Mouse (Mus musculus) hindbrain, embryonic 15.5 days (tissue): ENCODE data around the gene Grip1. TPM values are rescaled to one million over a fixed set of nuclear protein-coding genes. Genes with fewer than 3 reads are reported as not detected.

ENCODE experiments used
- ATAC-seq: fragments of 200-750 bp; cut with Nextera tagmentation; 2 replicates; pipeline ENCODE4 v1.8.0; 2017; ENCODE audit warnings: low read depth, moderate number of reproducible peaks, moderate TSS enrichment; ENCODE audit not compliant: low FRiP score
- H3K27ac ChIP-seq: fragments of 300-500 bp; sonication (generic); replicated peaks from 2 replicates; pipeline ENCODE4 v1.5.1; 2015; ENCODE audit warnings: mild to moderate bottlenecking, inconsistent platforms
- H3K27me3 ChIP-seq: fragments of 300-500 bp; sonication (generic); 2 replicates; pipeline ENCODE4 v1.6.1; 2015; ENCODE audit warnings: control low read depth, inconsistent platforms
- H3K36me3 ChIP-seq: fragments of 300-500 bp; sonication (generic); 2 replicates; pipeline ENCODE4 v1.6.1; 2015; ENCODE audit warnings: control low read depth, inconsistent platforms
- H3K4me1 ChIP-seq: fragments of 300-500 bp; sonication (generic); replicated peaks from 2 replicates; pipeline ENCODE4 v1.6.1; 2015; ENCODE audit warnings: control low read depth, inconsistent platforms
- H3K4me2 ChIP-seq: fragments of 300-500 bp; sonication (generic); 2 replicates; pipeline ENCODE4 v1.6.1; 2015; ENCODE audit warnings: moderate library complexity, mild to moderate bottlenecking, inconsistent platforms
- H3K4me3 ChIP-seq: fragments of 300-500 bp; sonication (generic); 2 replicates; pipeline ENCODE4 v1.5.1; 2015; ENCODE audit warnings: mild to moderate bottlenecking, inconsistent platforms
- H3K9ac ChIP-seq: fragments of 300-500 bp; sonication (generic); 2 replicates; pipeline ENCODE4 v1.6.1; 2015; ENCODE audit warnings: inconsistent platforms
- H3K9me3 ChIP-seq: fragments of 300-500 bp; sonication (generic); 2 replicates; pipeline ENCODE4 v1.6.1; 2016; ENCODE audit warnings: control low read depth, inconsistent platforms
- WGBS: fragments of 180-500 bp; shearing (Covaris S2); methylation state at CpG from one replicate; pipeline ENCODE4 v1.1.7; 2015; 5-methylcytosine and 5-hydroxymethylcytosine counted together
- polyA plus RNA-seq: library from polyadenylated mRNA; unstranded; fragments of >200 nt; fragmentation: Nextera tagmentation; extraction: Ambion mirVana; gene quantifications from 2 replicates; pipeline ENCODE4 v1.2.1, GENCODE M21; 2015

The Grip1 gene
- polyA plus RNA-seq, 1 experiment from 2014 or later: 17.3 TPM

DNA sequence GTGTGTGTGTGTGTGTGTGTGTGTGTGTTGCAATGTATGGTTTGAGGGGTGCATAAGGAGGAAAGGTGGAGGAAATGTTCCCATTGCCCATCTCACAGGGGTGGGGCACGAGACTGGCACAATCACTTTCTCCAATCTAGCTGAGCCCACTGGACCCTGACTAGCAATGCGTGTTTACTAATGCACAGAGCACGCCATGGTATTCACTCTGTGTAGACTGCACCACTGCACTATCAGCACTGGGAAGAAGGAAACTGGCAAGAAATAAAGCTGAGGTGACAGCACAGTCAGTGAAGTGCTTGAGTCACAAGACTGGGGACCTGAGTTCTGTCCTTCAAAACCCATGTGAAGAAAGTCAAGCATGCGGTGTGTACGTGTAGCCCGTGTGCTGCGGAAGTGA, 17.8 kb upstream of the Grip1 start:
- H3K9me3 ChIP-seq: no peaks in the 10 kb centered on the region
- H3K4me3 ChIP-seq: no peak overlapping the region
- no peak overlapping the region for H3K9ac ChIP-seq
- no peaks in the 10 kb centered on the region for H3K36me3 ChIP-seq
- WGBS: 88% methylated on average over 7 of the region's 7 CpGs
- no peak overlapping the region for H3K27ac ChIP-seq
- no peak overlapping the region for H3K4me2 ChIP-seq
- no peak for ATAC-seq
- H3K27me3 ChIP-seq: no peaks in the 10 kb centered on the region
- no peaks in the 10 kb centered on the region for H3K4me1 ChIP-seq

DNA sequence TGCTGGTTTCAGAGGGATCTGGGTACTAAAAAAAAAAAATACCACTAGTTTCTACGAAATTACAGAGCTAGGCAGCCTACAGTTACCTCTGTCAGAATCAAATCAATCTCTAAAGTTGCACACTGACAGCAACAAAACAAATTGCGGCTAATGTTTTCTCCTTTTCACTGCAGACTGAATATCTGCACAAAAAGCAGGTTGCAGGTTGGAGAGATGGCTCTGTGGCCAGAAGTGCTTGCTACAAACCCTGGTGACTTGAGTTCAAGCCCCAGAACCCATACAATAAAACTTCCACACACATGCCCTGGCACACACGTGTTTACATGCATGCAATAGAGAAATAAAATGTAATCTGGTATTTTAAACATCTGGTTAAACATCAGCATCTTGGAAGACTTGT, 16.3 kb upstream of the Grip1 start:
- Histone ChIP-seq H3K36me3 (no peaks in the 10 kb centered on the region), H3K27me3 (no peaks in the 10 kb centered on the region), H3K9ac (no peak overlapping the region), H3K27ac (no peak overlapping the region), H3K9me3 (no peaks in the 10 kb centered on the region), H3K4me3 (no peak overlapping the region), H3K4me2 (no peak overlapping the region), H3K4me1 (no peaks in the 10 kb centered on the region)
- WGBS: 80% methylated on average over 3 of the region's 3 CpGs
- ATAC-seq: no peak

DNA sequence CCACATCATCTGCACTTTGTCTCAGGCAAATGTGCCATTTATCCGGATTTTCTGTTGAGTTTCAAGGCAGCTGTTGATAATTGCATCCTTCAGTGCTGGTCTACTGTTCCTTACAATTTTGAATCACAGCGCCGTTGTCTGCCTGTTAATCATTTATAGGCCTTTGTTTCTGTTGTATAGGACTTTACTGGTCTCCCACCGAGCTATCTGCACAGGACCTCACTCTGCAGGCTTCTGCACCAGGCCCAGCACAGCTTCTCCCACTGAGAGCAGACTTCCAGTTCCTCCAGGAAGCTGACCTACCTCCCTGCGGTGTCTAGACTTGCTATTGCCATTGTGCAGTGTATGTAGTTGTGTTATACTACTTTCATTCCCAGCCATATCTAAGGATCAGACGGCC, 11.9 kb upstream of the Grip1 start:
- no peaks in the 10 kb centered on the region for H3K9me3 ChIP-seq
- no peak overlapping the region for H3K27ac ChIP-seq
- ATAC-seq: no peak
- no peak overlapping the region for H3K4me2 ChIP-seq
- H3K9ac ChIP-seq: no peak overlapping the region
- H3K4me3 ChIP-seq: no peak overlapping the region
- no peaks in the 10 kb centered on the region for H3K36me3 ChIP-seq
- H3K4me1 ChIP-seq: no peaks in the 10 kb centered on the region
- WGBS: 18% methylated on average over 6 of the region's 6 CpGs
- H3K27me3 ChIP-seq: no peaks in the 10 kb centered on the region

DNA sequence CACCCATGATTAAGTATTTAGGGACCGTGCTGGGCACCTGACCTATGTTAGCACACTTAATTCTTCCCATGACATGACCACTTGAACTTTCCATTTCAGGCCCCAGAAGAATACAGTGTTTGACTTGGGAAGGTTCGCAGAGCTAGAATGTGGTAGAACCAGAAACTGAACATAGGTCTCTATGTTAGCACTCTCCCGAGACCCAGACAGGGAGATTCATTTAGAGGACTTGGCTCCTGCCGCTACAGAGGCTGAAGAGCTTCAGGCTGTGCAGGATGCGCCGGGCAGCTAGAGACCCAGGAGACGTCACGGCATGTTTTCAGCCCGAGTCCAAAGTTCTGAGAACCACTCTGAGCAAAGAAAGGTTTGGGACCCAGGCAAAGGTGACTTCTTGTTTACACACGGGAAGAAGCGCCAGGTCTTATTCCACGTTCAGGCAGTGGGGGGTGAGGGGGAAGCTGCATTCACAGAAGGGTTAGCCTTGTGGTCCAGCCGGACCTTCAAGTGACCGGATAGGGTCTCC, 6.2 kb upstream of the Grip1 start:
- Histone ChIP-seq H3K4me3 (no peak overlapping the region), H3K4me2 (no peak overlapping the region), H3K27me3 (no peaks in the 10 kb centered on the region), H3K9me3 (no peaks in the 10 kb centered on the region), H3K36me3 (no peaks in the 10 kb centered on the region), H3K4me1 (peaks cover 2% of the 10 kb centered on the region; the same call in 1 of the 2 replicates), H3K27ac (no peak overlapping the region), H3K9ac (no peak overlapping the region)
- WGBS: 83% methylated on average over 14 of the region's 14 CpGs
- no peak for ATAC-seq

DNA sequence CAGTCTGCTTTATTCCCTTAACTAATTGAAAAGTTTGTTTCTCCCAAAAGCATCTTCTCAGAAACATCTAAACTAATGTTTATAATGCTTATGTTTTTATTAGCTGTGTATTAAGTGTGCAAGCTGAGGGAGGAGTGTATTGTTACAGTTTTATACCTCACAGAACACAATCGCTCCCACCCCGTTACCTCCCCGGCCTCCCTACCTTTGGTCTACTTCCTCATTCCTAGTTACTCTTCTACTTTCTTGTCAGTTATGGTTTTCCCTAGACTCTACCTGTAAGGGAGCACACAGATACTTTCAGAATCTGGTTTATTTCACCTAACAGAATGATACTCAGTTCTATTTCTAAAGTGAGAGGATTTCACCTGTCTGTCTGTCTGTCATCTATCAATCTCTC, 5.7 kb upstream of the Grip1 start:
- Histone ChIP-seq H3K4me1 (peaks cover 6% of the 10 kb centered on the region; the same call in 1 of the 2 replicates), H3K36me3 (no peaks in the 10 kb centered on the region), H3K9ac (no peak overlapping the region), H3K9me3 (no peaks in the 10 kb centered on the region), H3K4me2 (no peak overlapping the region), H3K27ac (no peak overlapping the region), H3K27me3 (no peaks in the 10 kb centered on the region), H3K4me3 (no peak overlapping the region)
- 95% methylated on average over 3 of the region's 3 CpGs for WGBS
- no peak for ATAC-seq

DNA sequence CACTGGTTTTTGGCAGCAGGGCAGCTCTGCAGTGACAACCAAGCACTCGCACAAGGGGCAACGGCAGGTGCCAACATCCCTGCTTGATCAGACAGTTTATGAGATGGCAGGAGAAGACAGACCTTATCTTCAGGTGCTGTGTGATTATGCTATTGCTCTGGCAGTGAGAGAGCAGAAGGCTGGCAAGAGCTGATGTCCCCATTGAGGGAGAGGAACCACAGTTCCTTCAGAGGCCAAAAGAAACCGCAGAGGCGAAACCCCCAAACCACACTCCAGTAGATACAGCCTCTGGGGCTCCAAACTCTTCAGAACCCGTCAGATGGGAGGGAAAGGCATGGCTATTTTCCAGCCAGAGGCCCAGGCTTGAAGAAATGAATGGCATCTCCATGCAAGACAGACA, 932 bp upstream of the Grip1 start:
- Histone ChIP-seq H3K27ac (0 out of 2 replicates have a peak overlapping the region, but pooled peaks have one; percentile 87), H3K9me3 (no peaks in the 10 kb centered on the region), H3K4me3 (peak overlapping the region; percentile 90), H3K9ac (no peak overlapping the region), H3K4me1 (peaks cover 25% of the 10 kb centered on the region), H3K4me2 (peak overlapping the region; percentile 97), H3K36me3 (no peaks in the 10 kb centered on the region), H3K27me3 (no peaks in the 10 kb centered on the region)
- ATAC-seq: no peak
- WGBS: 42% methylated on average over 5 of the region's 5 CpGs

DNA sequence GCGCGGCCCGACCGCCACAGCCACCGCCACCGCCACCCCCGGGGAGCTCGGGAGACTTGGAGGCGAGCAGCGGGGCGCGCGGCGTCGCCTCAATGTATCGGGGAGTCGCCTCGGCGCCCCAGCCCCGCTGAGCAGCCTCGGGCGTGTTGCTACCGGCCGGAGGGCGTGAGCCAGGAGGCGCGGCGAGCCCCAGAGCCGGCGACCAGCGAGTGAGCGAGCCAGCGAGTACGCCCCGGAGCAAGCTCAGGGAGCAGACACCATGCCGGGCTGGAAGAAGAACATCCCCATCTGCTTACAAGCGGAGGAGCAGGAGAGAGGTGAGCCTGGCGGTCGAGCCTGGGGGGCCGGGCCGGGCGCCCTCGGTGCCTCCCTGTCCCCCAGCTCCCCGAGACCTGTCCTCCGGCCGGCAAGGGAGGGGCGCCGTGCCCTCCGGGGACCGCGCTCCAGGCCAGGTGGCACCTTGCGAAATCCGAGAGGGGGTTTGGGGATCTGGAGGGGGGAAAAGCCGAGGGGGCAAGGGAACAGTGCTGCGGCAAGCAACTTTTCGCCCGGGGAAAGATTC, 557 bp downstream of the Grip1 start:
- Histone ChIP-seq H3K4me1 (peaks cover 25% of the 10 kb centered on the region), H3K4me3 (peak overlapping the region; percentile 90), H3K4me2 (peak overlapping the region; percentile 97), H3K27ac (peak overlapping the region; percentile 87), H3K9ac (peak overlapping the region; percentile 78), H3K27me3 (no peaks in the 10 kb centered on the region), H3K36me3 (no peaks in the 10 kb centered on the region), H3K9me3 (no peaks in the 10 kb centered on the region)
- peak; percentile 72 for ATAC-seq
- WGBS: 0% methylated on average over 49 of the region's 57 CpGs

DNA sequence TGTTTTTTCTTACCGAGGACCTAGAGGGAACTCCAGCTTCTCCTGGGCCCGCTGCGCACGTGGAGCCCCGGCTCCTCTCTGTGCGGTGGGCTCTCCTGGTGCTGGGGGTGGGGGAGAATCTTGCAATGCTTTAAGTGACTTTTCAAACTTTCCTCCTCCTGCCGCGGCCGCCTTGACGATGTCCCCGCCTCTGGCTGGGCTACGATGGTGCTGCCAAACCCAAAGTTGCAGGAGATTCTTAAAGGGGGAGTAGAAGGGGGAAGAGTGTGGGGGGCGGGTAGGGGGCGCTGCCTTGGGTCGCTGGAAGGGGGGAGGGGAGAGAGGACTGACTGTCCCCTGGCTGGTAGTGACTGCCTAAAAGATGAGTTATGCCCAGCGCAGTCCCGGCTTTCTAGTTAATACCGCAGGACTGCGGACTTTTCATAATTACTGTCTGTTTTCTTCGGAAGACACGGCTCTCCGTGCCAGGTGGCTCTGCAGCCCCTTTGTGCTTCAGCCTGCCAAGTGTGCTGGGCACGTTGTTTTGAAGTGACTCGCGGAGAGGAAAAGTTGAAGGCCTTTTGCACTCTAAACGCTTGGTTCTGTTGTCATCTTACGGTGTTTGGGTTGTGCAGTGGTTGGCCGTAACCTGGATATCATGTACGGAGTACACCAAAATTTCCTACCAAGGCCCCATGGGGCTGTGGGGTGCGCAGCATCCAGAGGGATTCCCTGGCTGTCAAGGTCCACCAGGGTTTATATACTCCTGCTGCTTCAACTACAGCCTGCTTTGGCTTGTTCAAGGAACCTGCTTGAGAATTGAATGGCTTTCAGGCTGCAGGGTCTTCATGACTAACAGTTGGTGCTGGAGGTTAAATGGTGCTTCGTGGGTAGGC, 1.3 kb downstream of the Grip1 start:
- H3K36me3 ChIP-seq: no peaks in the 10 kb centered on the region
- H3K27me3 ChIP-seq: no peaks in the 10 kb centered on the region
- H3K4me1 ChIP-seq: peaks cover 25% of the 10 kb centered on the region
- peak overlapping the region; percentile 90 for H3K4me3 ChIP-seq
- ATAC-seq: peak; percentile 24
- peak overlapping the region; percentile 97 for H3K4me2 ChIP-seq
- H3K27ac ChIP-seq: peak overlapping the region; percentile 87
- H3K9ac ChIP-seq: peak overlapping the region; percentile 78
- WGBS: under 1% methylated on average over 31 of the region's 31 CpGs
- H3K9me3 ChIP-seq: no peaks in the 10 kb centered on the region

DNA sequence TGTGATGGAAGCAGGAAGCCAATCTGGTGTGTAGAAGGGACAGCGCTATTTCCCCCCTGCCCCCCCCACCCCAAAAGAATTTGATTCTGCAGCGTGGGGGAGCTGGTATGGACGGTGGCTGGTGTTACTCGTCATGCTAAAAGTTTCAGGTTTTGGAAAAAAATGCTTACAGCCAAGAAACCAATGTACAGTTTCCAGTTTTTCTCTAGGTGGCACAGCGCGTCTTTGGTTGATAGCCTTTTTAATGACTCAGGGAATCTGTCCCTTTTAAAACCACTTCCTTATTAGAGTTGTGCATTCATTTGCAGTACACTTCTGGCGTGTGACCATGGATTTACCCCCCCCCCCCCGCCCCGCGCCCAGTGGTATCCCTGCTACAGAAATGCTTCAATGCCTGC, 1.9 kb downstream of the Grip1 start:
- H3K4me1 ChIP-seq: peaks cover 25% of the 10 kb centered on the region
- peak overlapping the region; percentile 90 for H3K4me3 ChIP-seq
- WGBS: 9% methylated on average over 10 of the region's 10 CpGs
- ATAC-seq: no peak
- no peaks in the 10 kb centered on the region for H3K36me3 ChIP-seq
- peak overlapping the region; percentile 97 for H3K4me2 ChIP-seq
- H3K9ac ChIP-seq: peak overlapping the region; percentile 78; the same call in 1 of the 2 replicates
- no peaks in the 10 kb centered on the region for H3K27me3 ChIP-seq
- H3K9me3 ChIP-seq: no peaks in the 10 kb centered on the region
- H3K27ac ChIP-seq: no peak overlapping the region

DNA sequence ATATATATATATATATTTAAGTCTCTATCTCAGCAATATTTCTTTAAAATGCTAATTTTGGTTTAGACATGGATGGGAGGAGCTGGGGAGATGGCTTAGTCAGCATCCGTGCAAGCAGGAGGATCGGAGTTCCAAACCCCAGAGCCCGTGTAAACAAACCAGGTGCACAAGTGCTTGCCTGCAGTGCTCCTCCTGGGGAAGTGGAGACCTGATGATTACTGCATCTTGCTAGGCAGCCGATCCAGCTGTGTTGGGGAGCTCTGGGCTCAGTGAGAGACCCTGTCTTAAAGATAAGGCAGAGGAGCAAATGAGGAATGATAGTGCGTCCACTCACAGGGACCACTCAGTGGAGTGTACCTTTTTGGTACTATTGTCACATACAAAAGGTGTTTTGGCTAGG, 3.5 kb downstream of the Grip1 start:
- 91% methylated on average over 5 of the region's 5 CpGs for WGBS
- Histone ChIP-seq H3K4me1 (peaks cover 25% of the 10 kb centered on the region), H3K4me2 (no peak overlapping the region), H3K4me3 (no peak overlapping the region), H3K36me3 (no peaks in the 10 kb centered on the region), H3K27me3 (no peaks in the 10 kb centered on the region), H3K9ac (no peak overlapping the region), H3K27ac (no peak overlapping the region), H3K9me3 (no peaks in the 10 kb centered on the region)
- no peak for ATAC-seq

DNA sequence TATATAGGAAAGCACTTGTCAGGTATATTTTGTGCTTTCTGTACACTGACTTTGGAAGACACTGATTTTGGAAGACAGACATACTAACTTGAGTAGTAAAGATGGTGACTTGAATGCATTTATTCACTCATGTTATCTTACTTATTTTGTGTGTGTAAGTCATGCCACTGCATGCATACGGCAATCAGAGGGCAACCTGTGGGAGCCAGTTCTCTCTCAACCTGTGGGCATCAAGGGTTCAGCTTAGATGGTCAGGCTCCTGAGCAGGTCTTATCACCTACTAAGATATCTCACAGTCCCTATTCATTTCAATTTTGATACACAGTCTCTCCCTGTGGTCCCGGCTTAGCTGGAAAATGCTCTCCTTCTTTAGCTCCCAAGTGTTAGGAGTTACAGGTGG, 5.4 kb downstream of the Grip1 start:
- H3K4me2 ChIP-seq: no peak overlapping the region
- no peaks in the 10 kb centered on the region for H3K9me3 ChIP-seq
- no peak overlapping the region for H3K9ac ChIP-seq
- no peak overlapping the region for H3K27ac ChIP-seq
- no peaks in the 10 kb centered on the region for H3K36me3 ChIP-seq
- no peak overlapping the region for H3K4me3 ChIP-seq
- no peak for ATAC-seq
- H3K4me1 ChIP-seq: peaks cover 16% of the 10 kb centered on the region
- WGBS: 85% methylated on average over 2 of the region's 2 CpGs
- no peaks in the 10 kb centered on the region for H3K27me3 ChIP-seq

DNA sequence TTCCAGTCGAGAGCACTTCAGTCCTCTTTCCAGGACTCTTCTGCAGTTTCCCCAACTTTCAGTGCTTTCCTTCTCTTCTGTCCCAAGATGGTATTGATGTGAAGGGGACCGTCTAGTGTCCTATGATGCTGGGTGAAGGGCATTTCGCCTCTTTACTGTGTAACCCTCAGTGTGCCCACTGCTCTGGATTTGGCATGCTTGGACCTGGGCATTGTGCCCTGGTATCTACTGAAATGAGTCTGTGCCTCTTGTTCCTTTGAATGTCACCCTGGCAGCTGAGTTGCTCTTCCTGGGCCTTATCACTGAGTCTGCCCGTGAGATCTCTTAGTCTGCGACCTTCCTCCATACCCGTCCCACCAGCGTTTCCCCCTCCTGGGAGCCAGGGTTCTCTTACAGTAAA, 9.7 kb downstream of the Grip1 start:
- WGBS: 92% methylated on average over 7 of the region's 7 CpGs
- no peak for ATAC-seq

More for the DNA sequence above, 9.7 kb downstream of the Grip1 start:
- Histone ChIP-seq H3K4me3 (no peak overlapping the region), H3K9me3 (no peaks in the 10 kb centered on the region), H3K36me3 (no peaks in the 10 kb centered on the region), H3K4me1 (no peaks in the 10 kb centered on the region), H3K27ac (no peak overlapping the region), H3K27me3 (no peaks in the 10 kb centered on the region), H3K4me2 (no peak overlapping the region), H3K9ac (no peak overlapping the region)
